Mouse (Mus musculus): ENCODE measurements around the gene Ubtd2. TPM values are rescaled to one million over a fixed set of nuclear protein-coding genes. Genes with fewer than 3 reads are reported as not detected.

Gene Ubtd2
- polyA plus RNA-seq, 1 experiment from 2014 or later, result 104 TPM

DNA sequence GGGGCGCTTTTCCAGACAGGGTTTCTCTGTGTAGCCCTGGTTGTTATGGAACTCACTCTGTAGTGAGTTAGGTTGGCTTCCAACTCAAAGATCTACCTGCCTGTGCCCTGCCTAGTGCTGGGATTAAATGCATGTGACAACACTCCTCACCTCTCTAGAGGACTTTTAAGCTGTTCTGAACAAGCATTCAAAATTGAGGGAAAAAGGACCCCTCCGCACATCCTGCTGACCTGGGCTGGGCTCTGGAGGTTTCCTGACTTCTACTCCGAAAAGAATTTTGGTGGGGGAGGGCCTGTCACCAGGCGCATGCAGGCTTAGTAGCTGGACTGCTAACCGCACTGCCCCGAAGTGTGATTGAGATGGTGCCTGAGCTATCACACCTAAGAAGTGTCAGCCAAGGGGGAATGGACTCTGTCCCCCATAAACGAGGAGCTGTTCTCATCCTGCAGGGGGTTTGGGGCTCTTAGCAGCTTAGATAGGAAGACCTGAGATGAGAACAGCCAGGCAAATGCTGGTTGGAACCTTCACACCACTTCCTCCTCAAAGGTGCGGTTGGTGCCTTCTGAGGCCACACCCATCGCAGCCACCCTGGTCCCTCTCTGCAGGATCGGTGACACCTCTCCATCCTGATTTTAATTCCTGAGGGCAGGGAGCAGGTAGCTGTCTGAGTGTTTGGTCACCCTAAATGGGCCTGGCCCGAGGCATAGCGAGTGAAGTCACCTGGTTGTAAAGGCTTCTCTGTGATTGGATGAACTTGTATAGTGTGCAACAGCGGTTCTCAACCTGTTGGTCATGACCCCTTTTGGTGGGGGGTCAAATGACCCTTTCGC lies 98.4 kb downstream of the Ubtd2 start:
- no peak overlapping the region for H3K27ac ChIP-seq (replicated peaks; ENCODE audit: low read depth, low read length)
- DNase-seq (ENCODE audit: low spot score) (no peak), ATAC-seq (replicated peaks; ENCODE audit: insufficient number of reproducible peaks, low FRiP score, low TSS enrichment, low read depth) (no peak)
- no peaks in the 10 kb centered on the region for H3K36me3 ChIP-seq (replicated peaks; ENCODE audit: control insufficient read depth, insufficient read depth, low read depth, low read length)
- H3K4me1 ChIP-seq (ENCODE audit: control insufficient read depth, insufficient read depth, low read length), result no peaks in the 10 kb centered on the region
- H3K27me3 ChIP-seq (ENCODE audit: control insufficient read depth, insufficient read depth, low read length), result no peaks in the 10 kb centered on the region
- no peak overlapping the region for H3K9ac ChIP-seq (replicated peaks; ENCODE audit: low read length)
- 65% methylated on average over 14 of the region's 14 CpGs for WGBS
- H3K4me3 ChIP-seq (ENCODE audit: low read depth, low read length), result no peak overlapping the region
- no peak overlapping the region for H3K4me2 ChIP-seq (ENCODE audit: low read depth, low read length)
- no peaks in the 10 kb centered on the region for H3K9me3 ChIP-seq (replicated peaks; ENCODE audit: control insufficient read depth, low read length)

DNA sequence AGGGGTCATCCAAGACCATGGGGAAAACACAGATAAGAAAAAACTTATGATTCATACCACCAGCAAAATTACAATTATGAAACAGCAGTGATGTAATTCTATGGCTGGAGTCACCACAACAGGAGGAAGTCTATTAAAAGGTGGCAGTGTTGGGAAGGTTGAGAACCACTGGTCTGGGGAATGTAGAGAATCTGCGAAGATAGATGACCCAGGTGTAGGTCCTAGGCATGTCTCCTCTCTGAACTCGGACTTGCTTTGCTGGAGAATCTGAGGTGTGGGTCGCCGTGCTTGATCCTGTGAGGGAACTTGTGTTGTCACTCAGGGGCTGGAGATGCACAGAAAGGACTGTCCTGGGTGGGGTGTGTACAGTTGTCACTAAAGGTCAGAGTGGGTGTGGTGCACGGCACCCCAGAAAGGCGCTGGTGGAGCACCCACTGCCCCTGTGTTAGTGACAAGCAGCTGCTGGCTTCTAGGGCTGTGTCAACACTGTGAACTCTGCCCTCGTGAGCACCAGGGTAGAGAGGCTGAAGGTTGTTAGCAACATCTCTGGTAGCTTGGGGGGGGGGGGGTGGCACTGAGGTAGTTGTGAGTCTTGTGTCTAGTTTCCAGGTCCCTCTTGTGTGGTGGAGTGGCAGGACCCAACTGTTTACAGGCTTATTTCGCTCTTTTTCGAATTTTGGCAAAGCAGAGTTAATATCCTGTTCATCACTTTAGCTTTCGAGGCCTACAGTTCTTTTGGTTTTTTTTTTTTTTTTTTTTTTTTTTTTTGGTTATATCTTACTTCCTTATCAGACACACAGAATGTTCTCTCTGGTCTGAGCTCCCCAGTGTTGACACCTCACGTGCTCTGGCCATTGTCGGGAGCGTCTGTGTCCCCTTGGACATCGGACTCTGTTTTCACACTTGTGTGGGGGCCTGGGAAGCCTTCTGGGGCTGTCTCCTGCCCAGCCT lies 99.2 kb downstream of the Ubtd2 start:
- WGBS, result 87% methylated on average over 14 of the region's 14 CpGs
- no peak overlapping the region for H3K27ac ChIP-seq (replicated peaks; ENCODE audit: low read depth, low read length)
- H3K4me2 ChIP-seq (ENCODE audit: low read depth, low read length), result no peak overlapping the region
- no peaks in the 10 kb centered on the region for H3K36me3 ChIP-seq (replicated peaks; ENCODE audit: control insufficient read depth, insufficient read depth, low read depth, low read length)
- H3K9me3 ChIP-seq (replicated peaks; ENCODE audit: control insufficient read depth, low read length), result no peaks in the 10 kb centered on the region
- no peaks in the 10 kb centered on the region for H3K27me3 ChIP-seq (ENCODE audit: control insufficient read depth, insufficient read depth, low read length)
- H3K4me1 ChIP-seq (ENCODE audit: control insufficient read depth, insufficient read depth, low read length), result no peaks in the 10 kb centered on the region
- ATAC-seq (replicated peaks; ENCODE audit: insufficient number of reproducible peaks, low FRiP score, low TSS enrichment, low read depth) (no peak), DNase-seq (ENCODE audit: low spot score) (no peak)
- H3K9ac ChIP-seq (replicated peaks; ENCODE audit: low read length), result no peak overlapping the region
- no peak overlapping the region for H3K4me3 ChIP-seq (ENCODE audit: low read depth, low read length)

DNA sequence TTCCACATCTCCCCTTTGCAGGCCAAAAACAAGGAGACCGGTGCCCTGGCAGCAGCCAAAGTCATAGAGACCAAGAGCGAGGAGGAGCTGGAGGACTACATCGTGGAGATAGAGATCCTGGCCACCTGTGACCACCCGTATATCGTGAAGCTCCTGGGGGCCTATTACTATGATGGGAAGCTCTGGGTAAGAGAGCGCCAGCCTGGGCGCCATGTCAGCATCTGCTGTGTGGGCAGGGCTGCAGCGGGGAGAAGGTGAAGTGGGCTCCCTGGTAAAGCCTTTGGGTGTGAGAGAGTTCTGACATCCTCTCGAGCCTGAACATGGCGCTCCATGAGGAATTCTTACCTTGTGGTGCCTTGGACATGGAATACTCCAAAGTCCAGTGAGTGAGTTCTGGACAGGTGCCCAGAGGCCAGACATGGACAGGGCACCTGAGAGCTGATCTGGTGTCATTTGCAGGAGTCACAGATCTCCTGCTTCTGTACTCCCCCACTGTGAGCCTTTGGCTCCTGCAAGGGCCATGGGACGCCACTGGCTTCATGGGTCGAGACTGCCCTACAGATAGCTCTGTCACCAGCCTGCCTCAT lies 100.0 kb downstream of the Ubtd2 start:
- H3K4me3 ChIP-seq (ENCODE audit: low read depth, low read length), result no peak overlapping the region
- H3K9me3 ChIP-seq (replicated peaks; ENCODE audit: control insufficient read depth, low read length), result no peaks in the 10 kb centered on the region
- no peaks in the 10 kb centered on the region for H3K4me1 ChIP-seq (ENCODE audit: control insufficient read depth, insufficient read depth, low read length)
- no peak overlapping the region for H3K4me2 ChIP-seq (ENCODE audit: low read depth, low read length)
- H3K9ac ChIP-seq (replicated peaks; ENCODE audit: low read length), result no peak overlapping the region
- H3K27me3 ChIP-seq (ENCODE audit: control insufficient read depth, insufficient read depth, low read length), result no peaks in the 10 kb centered on the region
- ATAC-seq (replicated peaks; ENCODE audit: insufficient number of reproducible peaks, low FRiP score, low TSS enrichment, low read depth), result no peak
- DNase-seq (ENCODE audit: low spot score), result no peak
- no peak overlapping the region for H3K27ac ChIP-seq (replicated peaks; ENCODE audit: low read depth, low read length)
- WGBS, result 90% methylated on average over 12 of the region's 12 CpGs
- H3K36me3 ChIP-seq (replicated peaks; ENCODE audit: control insufficient read depth, insufficient read depth, low read depth, low read length), result no peaks in the 10 kb centered on the region

DNA sequence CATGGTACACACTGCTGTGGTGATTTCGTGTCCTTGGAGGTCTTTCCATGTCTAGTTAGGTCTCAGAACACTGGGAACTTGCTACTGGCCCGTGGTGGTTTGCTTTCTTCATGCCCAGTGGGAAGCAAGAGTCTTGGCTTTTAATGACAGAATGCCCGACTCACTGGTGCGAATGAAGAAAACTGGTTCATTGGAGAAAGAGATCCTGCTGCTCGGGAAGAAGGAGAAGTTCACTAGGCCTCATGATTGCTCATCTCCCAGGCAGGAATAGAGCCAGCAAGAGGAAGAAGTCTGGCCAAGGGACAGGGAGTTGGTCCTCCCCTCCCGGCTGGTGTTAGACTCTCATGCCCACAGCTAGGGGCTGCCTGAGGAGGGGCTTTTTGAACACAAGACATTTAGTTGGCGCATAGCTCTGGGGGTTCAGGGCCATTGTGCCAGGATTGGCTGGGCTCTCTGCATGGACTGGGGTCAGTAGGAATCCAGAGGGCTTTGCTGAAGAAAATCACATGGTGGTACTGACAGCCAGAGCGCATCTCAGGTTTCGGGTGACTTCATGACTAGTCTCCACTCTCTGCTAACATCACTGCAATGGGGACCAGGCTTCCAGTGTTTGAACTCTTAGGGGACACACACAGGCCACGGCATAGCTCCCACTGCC lies 101.3 kb downstream of the Ubtd2 start:
- WGBS, result 74% methylated on average over 10 of the region's 10 CpGs
- H3K9me3 ChIP-seq (replicated peaks; ENCODE audit: control insufficient read depth, low read length), result no peaks in the 10 kb centered on the region
- no peaks in the 10 kb centered on the region for H3K4me1 ChIP-seq (ENCODE audit: control insufficient read depth, insufficient read depth, low read length)
- H3K9ac ChIP-seq (replicated peaks; ENCODE audit: low read length), result no peak overlapping the region
- no peak overlapping the region for H3K27ac ChIP-seq (replicated peaks; ENCODE audit: low read depth, low read length)
- no peaks in the 10 kb centered on the region for H3K36me3 ChIP-seq (replicated peaks; ENCODE audit: control insufficient read depth, insufficient read depth, low read depth, low read length)
- no peak overlapping the region for H3K4me2 ChIP-seq (ENCODE audit: low read depth, low read length)
- no peak for ATAC-seq (replicated peaks; ENCODE audit: insufficient number of reproducible peaks, low FRiP score, low TSS enrichment, low read depth)
- no peaks in the 10 kb centered on the region for H3K27me3 ChIP-seq (ENCODE audit: control insufficient read depth, insufficient read depth, low read length)
- H3K4me3 ChIP-seq (ENCODE audit: low read depth, low read length), result no peak overlapping the region
- no peak for DNase-seq (ENCODE audit: low spot score)

DNA sequence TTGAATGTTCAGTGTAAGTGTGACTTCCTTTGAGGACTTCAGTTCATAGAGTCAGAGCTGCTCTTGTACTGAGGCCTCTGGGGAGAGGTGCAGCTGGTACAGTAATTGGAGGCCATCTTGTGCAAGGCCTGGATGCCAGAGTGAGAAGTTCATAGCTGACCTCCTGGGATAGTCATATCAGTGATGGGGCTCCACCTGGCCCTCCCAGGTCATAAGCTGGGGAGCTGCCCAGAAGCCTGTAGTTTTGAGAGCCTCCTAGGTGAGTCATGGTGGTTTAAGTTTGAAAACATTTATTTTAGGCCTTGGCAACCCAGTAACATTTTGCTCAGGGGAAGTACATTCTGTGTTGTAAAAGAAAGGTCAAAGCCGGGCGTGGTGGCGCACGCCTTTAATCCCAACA lies 102.9 kb downstream of the Ubtd2 start:
- ATAC-seq (replicated peaks; ENCODE audit: insufficient number of reproducible peaks, low FRiP score, low TSS enrichment, low read depth), result no peak
- DNase-seq (ENCODE audit: low spot score), result no peak
- no peak overlapping the region for H3K27ac ChIP-seq (replicated peaks; ENCODE audit: low read depth, low read length)
- no peaks in the 10 kb centered on the region for H3K36me3 ChIP-seq (replicated peaks; ENCODE audit: control insufficient read depth, insufficient read depth, low read depth, low read length)
- no peak overlapping the region for H3K4me3 ChIP-seq (ENCODE audit: low read depth, low read length)
- H3K9me3 ChIP-seq (replicated peaks; ENCODE audit: control insufficient read depth, low read length), result no peaks in the 10 kb centered on the region
- no peak overlapping the region for H3K4me2 ChIP-seq (ENCODE audit: low read depth, low read length)
- 95% methylated on average over 4 of the region's 4 CpGs for WGBS
- H3K9ac ChIP-seq (replicated peaks; ENCODE audit: low read length), result no peak overlapping the region
- H3K27me3 ChIP-seq (ENCODE audit: control insufficient read depth, insufficient read depth, low read length), result no peaks in the 10 kb centered on the region
- H3K4me1 ChIP-seq (ENCODE audit: control insufficient read depth, insufficient read depth, low read length), result no peaks in the 10 kb centered on the region

DNA sequence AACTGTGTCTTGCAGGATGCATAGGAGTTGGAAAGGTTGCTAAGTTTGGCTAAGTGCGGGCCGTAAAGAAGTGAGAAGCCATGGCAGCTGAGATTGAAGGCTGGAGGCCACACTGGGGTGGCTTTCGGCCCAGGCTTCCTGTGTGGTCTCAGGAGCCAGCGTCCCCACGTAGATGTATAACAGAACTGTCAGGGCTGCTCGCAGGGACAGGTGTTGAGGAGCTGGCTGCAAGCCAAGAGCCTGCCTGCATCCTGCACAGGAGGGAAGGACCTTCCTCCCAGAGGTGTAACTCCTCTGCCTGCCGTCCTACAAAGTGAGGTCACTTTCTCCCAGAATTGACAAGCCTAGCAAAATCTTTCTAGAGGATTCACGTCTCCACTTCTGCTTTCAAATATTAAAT lies 103.5 kb downstream of the Ubtd2 start:
- ATAC-seq (replicated peaks; ENCODE audit: insufficient number of reproducible peaks, low FRiP score, low TSS enrichment, low read depth) (no peak), DNase-seq (ENCODE audit: low spot score) (no peak)
- Histone ChIP-seq H3K27me3 (ENCODE audit: control insufficient read depth, insufficient read depth, low read length) (no peaks in the 10 kb centered on the region), H3K4me1 (ENCODE audit: control insufficient read depth, insufficient read depth, low read length) (no peaks in the 10 kb centered on the region), H3K4me3 (ENCODE audit: low read depth, low read length) (no peak overlapping the region), H3K4me2 (ENCODE audit: low read depth, low read length) (no peak overlapping the region), H3K9me3 (replicated peaks; ENCODE audit: control insufficient read depth, low read length) (no peaks in the 10 kb centered on the region), H3K36me3 (replicated peaks; ENCODE audit: control insufficient read depth, insufficient read depth, low read depth, low read length) (no peaks in the 10 kb centered on the region), H3K9ac (replicated peaks; ENCODE audit: low read length) (no peak overlapping the region), H3K27ac (replicated peaks; ENCODE audit: low read depth, low read length) (no peak overlapping the region)
- 60% methylated on average over 8 of the region's 8 CpGs for WGBS

DNA sequence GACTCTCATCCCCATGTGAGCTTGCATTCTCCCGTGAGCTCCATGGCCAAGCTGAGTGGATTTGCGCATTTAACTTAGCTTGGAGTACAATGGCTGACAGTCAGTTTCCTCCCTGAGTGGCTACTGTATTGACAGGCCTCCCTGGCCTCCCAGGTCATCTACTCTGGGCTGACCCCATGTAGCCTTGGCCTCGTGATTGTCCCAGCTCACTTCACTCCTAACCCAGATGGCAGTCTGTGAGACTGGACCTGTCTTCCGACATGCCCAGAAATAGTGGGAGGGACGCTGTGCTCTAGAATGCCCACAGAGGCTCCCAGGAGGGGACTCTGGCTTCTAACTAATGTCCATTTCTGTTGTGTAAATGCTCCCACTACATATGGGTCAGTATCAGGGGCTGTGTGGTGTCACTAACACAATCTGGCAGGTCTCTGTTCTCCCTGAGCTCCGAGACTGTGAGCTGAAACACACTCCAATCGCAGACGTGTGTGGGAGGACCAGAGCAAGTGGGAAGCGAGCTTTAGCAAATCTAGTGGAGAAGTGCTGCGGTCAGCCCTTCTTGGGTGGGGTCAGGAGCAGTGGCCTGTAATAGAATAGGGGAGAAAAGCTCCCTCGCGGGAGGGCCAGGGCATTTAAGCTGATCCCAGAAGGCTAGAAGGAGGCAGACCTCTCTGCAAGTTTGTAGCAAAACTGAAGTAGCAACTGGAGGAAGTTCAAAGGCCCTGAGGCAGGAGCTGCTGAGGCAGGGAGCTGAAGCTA lies 105.0 kb downstream of the Ubtd2 start:
- Histone ChIP-seq H3K4me3 (ENCODE audit: low read depth, low read length) (no peak overlapping the region), H3K9me3 (replicated peaks; ENCODE audit: control insufficient read depth, low read length) (no peaks in the 10 kb centered on the region)

More for the DNA sequence above, 105.0 kb downstream of the Ubtd2 start:
- no peaks in the 10 kb centered on the region for H3K36me3 ChIP-seq (replicated peaks; ENCODE audit: control insufficient read depth, insufficient read depth, low read depth, low read length)
- WGBS, result 72% methylated on average over 12 of the region's 12 CpGs
- H3K4me1 ChIP-seq (ENCODE audit: control insufficient read depth, insufficient read depth, low read length), result no peaks in the 10 kb centered on the region
- DNase-seq (ENCODE audit: low spot score) (no peak), ATAC-seq (replicated peaks; ENCODE audit: insufficient number of reproducible peaks, low FRiP score, low TSS enrichment, low read depth) (no peak)
- H3K4me2 ChIP-seq (ENCODE audit: low read depth, low read length), result no peak overlapping the region
- no peaks in the 10 kb centered on the region for H3K27me3 ChIP-seq (ENCODE audit: control insufficient read depth, insufficient read depth, low read length)
- no peak overlapping the region for H3K9ac ChIP-seq (replicated peaks; ENCODE audit: low read length)
- no peak overlapping the region for H3K27ac ChIP-seq (replicated peaks; ENCODE audit: low read depth, low read length)
